Mouse (Mus musculus) midbrain, embryonic 16.5 days (tissue): Measurements from ENCODE around the gene Chmp2b. TPM values are rescaled to one million over a fixed set of nuclear protein-coding genes. Genes with fewer than 3 reads are reported as not detected.

Experiments
- polyA plus RNA-seq: library from polyadenylated mRNA; unstranded; fragments of >200 nt; fragmentation: Nextera tagmentation; extraction: Ambion mirVana; gene quantifications from 2 replicates; pipeline ENCODE4 v1.2.1, GENCODE M21; 2015

Gene Chmp2b
- polyA plus RNA-seq, 1 experiment from 2014 or later = 136 TPM

Other genes starting within 250 kb of the Chmp2b start
- gene Pou1f1, start 42.2 kb downstream of the Chmp2b start, polyA plus RNA-seq = not detected in 2 replicates